In the genomic region with DNA sequence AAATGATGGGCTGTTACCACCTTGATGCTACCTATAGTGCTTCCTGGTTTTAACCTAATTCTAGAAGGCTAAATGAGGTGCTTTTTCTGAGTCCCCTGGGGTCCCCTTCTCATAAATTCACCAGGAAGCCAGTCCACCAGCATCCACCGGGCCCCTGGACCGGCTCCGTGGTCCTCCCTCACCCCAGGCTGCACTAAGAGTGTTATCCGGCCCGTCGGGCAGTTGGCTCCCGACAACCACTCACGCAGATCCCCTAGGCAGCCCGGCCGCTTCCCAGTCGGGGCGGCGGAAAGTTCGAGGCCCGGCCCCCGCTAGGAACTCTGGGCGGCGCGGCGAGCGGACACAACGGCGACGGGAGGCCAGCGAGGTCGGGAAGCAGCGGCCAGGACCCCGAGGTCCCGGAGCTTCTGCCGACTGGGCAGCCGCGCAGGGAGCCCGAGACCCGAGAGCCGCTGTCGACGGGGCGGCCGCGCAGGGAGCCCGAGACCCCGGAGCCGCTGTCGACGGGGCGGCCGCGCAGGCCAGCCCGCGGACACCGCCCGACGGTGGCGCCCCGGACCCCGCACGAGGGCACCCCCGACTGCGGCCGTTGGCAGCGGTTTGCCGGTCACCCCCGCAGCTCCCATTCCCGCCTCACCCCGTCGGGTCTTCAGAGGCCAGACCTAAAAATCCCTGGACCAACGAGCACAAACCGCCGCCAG, we compare ENCODE assay signal across 8 mouse cellular contexts. TPM values are rescaled to one million over a fixed set of nuclear protein-coding genes. Genes with fewer than 3 reads are reported as not detected.
DNase-seq lines count a peak whose midpoint lies in the region; ATAC-seq and TF ChIP-seq lines count a peak whose summit lies in the region.

No protein-coding gene starts in this region.

- H3K9ac ChIP-seq in heart, embryonic 11.5 days (ENCODE audit: low read depth, low read length) = peak overlapping the region; percentile 44; the same call in 1 of the 2 replicates
- H3K9ac ChIP-seq in heart, adult 2 months (ENCODE audit: low read depth, low read length) = no peak overlapping the region
- H3K9ac ChIP-seq in ES-E14 (ENCODE audit: insufficient read depth, low read depth, low read length, poor library complexity, severe bottlenecking) = 0 out of 2 replicates have a peak overlapping the region, but pooled peaks have one; percentile 22
- H3K9ac ChIP-seq in heart, embryonic 15.5 days = 0 out of 2 replicates have a peak overlapping the region, but pooled peaks have one; percentile 6
- no peak overlapping the region for H3K9ac ChIP-seq in liver, embryonic 14.5 days (replicated peaks)

- peaks cover 16% of the 10 kb centered on the region for H3K27me3 ChIP-seq in heart, embryonic 11.5 days (ENCODE audit: control insufficient read depth, insufficient read depth, low read length)
- H3K27me3 ChIP-seq in heart, adult 2 months (ENCODE audit: control insufficient read depth, insufficient read depth, low read length) = peaks cover 8% of the 10 kb centered on the region
- H3K27me3 ChIP-seq in heart, embryonic 15.5 days = peaks cover 22% of the 10 kb centered on the region
- H3K27me3 ChIP-seq in liver, embryonic 14.5 days (ENCODE audit: control insufficient read depth, insufficient read depth, low read length) = peaks cover 16% of the 10 kb centered on the region

- H3K4me3 ChIP-seq in heart, embryonic 11.5 days (ENCODE audit: low read depth, low read length) = peak overlapping the region; percentile 45
- H3K4me3 ChIP-seq in heart, adult 2 months = no peak overlapping the region
- peak overlapping the region; percentile 19 to 63; a peak in 3 of 4 replicates for H3K4me3 ChIP-seq in ES-E14 (ENCODE audit: insufficient read depth in 1 of 2, low read depth in 1 of 2, low read length in 2 of 2, poor library complexity in 1 of 2, severe bottlenecking in 1 of 2)
- peak overlapping the region; percentile 48 for H3K4me3 ChIP-seq in heart, embryonic 15.5 days
- peak overlapping the region in 1 of 2 experiments; percentile 29; a peak in 2 of 4 replicates for H3K4me3 ChIP-seq in liver, embryonic 14.5 days (ENCODE audit: insufficient read depth in 1 of 2, low read depth in 2 of 2, low read length in 2 of 2)

- no peak overlapping the region for H3K27ac ChIP-seq in heart, embryonic 11.5 days (ENCODE audit: low read depth, low read length)
- H3K27ac ChIP-seq in heart, adult 2 months = no peak overlapping the region
- no peak overlapping the region for H3K27ac ChIP-seq in ES-E14 (ENCODE audit: insufficient read depth, low read depth, low read length, poor library complexity, severe bottlenecking)
- no peak overlapping the region for H3K27ac ChIP-seq in heart, embryonic 15.5 days
- no peak overlapping the region for H3K27ac ChIP-seq in liver, embryonic 14.5 days

- WGBS in heart, embryonic 11.5 days (ENCODE audit: insufficient replicate concordance) = 19% methylated on average over 51 of the region's 69 CpGs
- WGBS in heart, adult 2 months = 26% methylated on average over 69 of the region's 69 CpGs
- 17% methylated on average over 69 of the region's 69 CpGs for WGBS in heart, embryonic 15.5 days
- 20% methylated on average over 69 of the region's 69 CpGs for WGBS in liver, embryonic 14.5 days (ENCODE audit: insufficient replicate concordance)

- no peak; the same call in 1 of the 2 replicates for ATAC-seq in heart, embryonic 11.5 days (replicated peaks; ENCODE audit: insufficient number of reproducible peaks, low FRiP score, low TSS enrichment)
- ATAC-seq in heart, embryonic 15.5 days (replicated peaks; ENCODE audit: insufficient number of reproducible peaks, insufficient read depth, low FRiP score, low read depth) = no peak
- no peak for ATAC-seq in liver, embryonic 14.5 days (ENCODE audit: insufficient read depth)
- ATAC-seq in monocyte, adult 5-6 weeks (replicated peaks; ENCODE audit: insufficient number of reproducible peaks, low FRiP score, low TSS enrichment, poor library complexity, severe bottlenecking) = no peak

- intact Hi-C loops in heart, adult 2 months (cut with DNase I) = loop anchor here (2.0 kb wide), 1 partner anchor 177 kb away; no protein-coding TSS in a partner anchor

- no peaks in the 10 kb centered on the region for H3K9me3 ChIP-seq in heart, embryonic 11.5 days (replicated peaks; ENCODE audit: control insufficient read depth, low read length)
- H3K9me3 ChIP-seq in ES-E14 (ENCODE audit: control insufficient read depth, insufficient read depth, low read depth, low read length) = no peaks in the 10 kb centered on the region
- no peaks in the 10 kb centered on the region for H3K9me3 ChIP-seq in heart, embryonic 15.5 days (replicated peaks)
- no peaks in the 10 kb centered on the region for H3K9me3 ChIP-seq in liver, embryonic 14.5 days (ENCODE audit: control insufficient read depth, low read length)

- no peaks in the 10 kb centered on the region for H3K79me2 ChIP-seq in heart, adult 2 months (replicated peaks; ENCODE audit: control insufficient read depth, insufficient read depth, low read length)

- no peak for TF ChIP-seq EP300 in heart, adult 2 months (IDR thresholded peaks at IDR 0.05; ENCODE audit: insufficient read depth, low read depth, low read length)
- no peak for TF ChIP-seq EP300 in liver, embryonic 14.5 days (IDR thresholded peaks at IDR 0.05; ENCODE audit: low read depth)

- peak overlapping the region; percentile 67 for H3K4me2 ChIP-seq in heart, embryonic 11.5 days
- H3K4me2 ChIP-seq in heart, embryonic 15.5 days = peak overlapping the region; percentile 68
- H3K4me2 ChIP-seq in liver, embryonic 14.5 days (ENCODE audit: low read depth) = peak overlapping the region; percentile 33; the same call in 1 of the 2 replicates

- TF ChIP-seq CTCF in heart, adult 2 months (IDR thresholded peaks at IDR 0.05) = no peak
- no peak for TF ChIP-seq CTCF in liver, embryonic 14.5 days (IDR thresholded peaks at IDR 0.05; ENCODE audit: low read depth)

- no peak for DNase-seq in heart, adult 2 months
- no peak for DNase-seq in ES-E14 (ENCODE audit: low read depth, low spot score)
- no peak for DNase-seq in liver, embryonic 14.5 days (ENCODE audit: low read depth in 3 of 3, low spot score in 3 of 3)
- DNase-seq in adipocyte (ENCODE audit: low spot score) = no peak
- DNase-seq in right cerebral cortex, postnatal 14 days = no peak

- in situ Hi-C loops in ES-E14 (cut with MboI; ENCODE audit: low sequenced_read_pairs in 2 of 2, unreplicated experiment in 2 of 2) = no loop called here

- no peaks in the 10 kb centered on the region for H3K4me1 ChIP-seq in heart, embryonic 11.5 days (ENCODE audit: control insufficient read depth, insufficient read depth, low read length)
- no peaks in the 10 kb centered on the region for H3K4me1 ChIP-seq in heart, adult 2 months (ENCODE audit: control insufficient read depth, insufficient read depth, low read length)
- no peaks in the 10 kb centered on the region for H3K4me1 ChIP-seq in ES-E14 (ENCODE audit: control insufficient read depth in 2 of 2, insufficient read depth in 2 of 2, low read length in 2 of 2, poor library complexity in 1 of 2)
- peaks cover 14% of the 10 kb centered on the region for H3K4me1 ChIP-seq in heart, embryonic 15.5 days (replicated peaks)
- no peaks in the 10 kb centered on the region for H3K4me1 ChIP-seq in liver, embryonic 14.5 days (replicated peaks; ENCODE audit: control insufficient read depth in 2 of 2, insufficient read depth in 2 of 2, low read length in 1 of 2)

- no peak for TF ChIP-seq POLR2A in heart, adult 2 months (IDR thresholded peaks at IDR 0.05; ENCODE audit: insufficient read depth, low read depth, low read length)

- no peaks in the 10 kb centered on the region for H3K36me3 ChIP-seq in heart, embryonic 11.5 days (ENCODE audit: control insufficient read depth, insufficient read depth, low read length)
- H3K36me3 ChIP-seq in heart, adult 2 months (ENCODE audit: control insufficient read depth, insufficient read depth, low read length) = no peaks in the 10 kb centered on the region
- no peaks in the 10 kb centered on the region for H3K36me3 ChIP-seq in ES-E14 (ENCODE audit: control insufficient read depth, insufficient read depth, low read length, poor library complexity, severe bottlenecking)
- H3K36me3 ChIP-seq in heart, embryonic 15.5 days = no peaks in the 10 kb centered on the region
- H3K36me3 ChIP-seq in liver, embryonic 14.5 days (replicated peaks; ENCODE audit: control insufficient read depth, insufficient read depth, low read depth) = no peaks in the 10 kb centered on the region

TF ChIP-seq in ES-E14, 5 proteins besides CTCF, POLR2A, EP300 and RAD21:
- TF ChIP-seq ZNF384 (IDR thresholded peaks at IDR 0.05; ENCODE audit: low read depth, low read length) (no peak), CHD2 (IDR thresholded peaks at IDR 0.05; ENCODE audit: low read depth, low read length) (no peak), ZC3H11A (IDR thresholded peaks at IDR 0.05; ENCODE audit: borderline replicate concordance, low read depth, low read length) (no peak), MAFK (IDR thresholded peaks at IDR 0.05; ENCODE audit: insufficient read depth, low read depth, low read length) (no peak), HCFC1 (IDR thresholded peaks at IDR 0.05; ENCODE audit: borderline replicate concordance, insufficient read depth, low read length) (no peak)
TF ChIP-seq in ES-E14: peak in this region for 0.

RNA-seq across cellular contexts. Expression of a gene that starts 0.5 kb away (rescaled TPM):
- polyA plus RNA-seq in heart, embryonic 11.5 days (2014; fragmentation: Nextera tagmentation; extraction: Ambion mirVana) = 1.9 and 2.0 TPM in 2 replicates
- under 1 TPM; 0.14 to 0.16 TPM for total RNA-seq in heart, adult 2 months (2021)
- polyA plus RNA-seq in heart, adult 2 months (2012; rRNA removed) = 0.10 TPM in 1 of 2 replicates, not detected in the other
- total RNA-seq in ES-E14 (2012; rRNA removed) = 1.0 and 2.9 TPM in 2 replicates
- polyA plus RNA-seq in heart, embryonic 15.5 days (2015; fragmentation: Nextera tagmentation; extraction: Ambion mirVana) = 1.9 and 2.0 TPM in 2 replicates
- polyA plus RNA-seq in liver, embryonic 14.5 days (2012; rRNA removed) = 0.22 and 0.24 TPM in 2 replicates
- 0.82 and 0.89 TPM in 2 replicates for polyA plus RNA-seq in liver, embryonic 14.5 days (2014; fragmentation: Nextera tagmentation; extraction: Ambion mirVana)
- not detected in 3 replicates for total RNA-seq in monocyte, adult 5-6 weeks (2017)

RNA-seq across cellular contexts. Expression of a gene that starts 28.0 kb away (rescaled TPM):
- 0.09 TPM in 1 of 2 replicates, not detected in the other for polyA plus RNA-seq in heart, embryonic 11.5 days (2014; fragmentation: Nextera tagmentation; extraction: Ambion mirVana)
- under 1 TPM; 0.09 to 0.23 TPM for total RNA-seq in heart, adult 2 months (2021)
- polyA plus RNA-seq in heart, adult 2 months (2012; rRNA removed) = 0.49 and 1.2 TPM in 2 replicates
- 0.05 and 0.09 TPM in 2 replicates for total RNA-seq in ES-E14 (2012; rRNA removed)
- polyA plus RNA-seq in heart, embryonic 15.5 days (2015; fragmentation: Nextera tagmentation; extraction: Ambion mirVana) = 0.10 and 0.14 TPM in 2 replicates
- 0.58 and 0.69 TPM in 2 replicates for polyA plus RNA-seq in liver, embryonic 14.5 days (2012; rRNA removed)
- polyA plus RNA-seq in liver, embryonic 14.5 days (2014; fragmentation: Nextera tagmentation; extraction: Ambion mirVana) = 0.68 and 1.2 TPM in 2 replicates
- total RNA-seq in monocyte, adult 5-6 weeks (2017) = not detected in 3 replicates

Comparison
In these comparisons a context has a peak if more than half of its experiments do, and no peak if none do; other contexts are left out.
1. H3K9ac ChIP-seq: peak in heart, embryonic 11.5 days (single experiment), ES-E14 (single experiment) and heart, embryonic 15.5 days (single experiment); none in heart, adult 2 months (single experiment) and liver, embryonic 14.5 days (single experiment).
2. Peak in every context shown above with its lines, with median percentiles within 50 percentile points of each other: H3K4me2 ChIP-seq.